8 mouse cellular contexts compared by ENCODE assay signal in the genomic region with DNA sequence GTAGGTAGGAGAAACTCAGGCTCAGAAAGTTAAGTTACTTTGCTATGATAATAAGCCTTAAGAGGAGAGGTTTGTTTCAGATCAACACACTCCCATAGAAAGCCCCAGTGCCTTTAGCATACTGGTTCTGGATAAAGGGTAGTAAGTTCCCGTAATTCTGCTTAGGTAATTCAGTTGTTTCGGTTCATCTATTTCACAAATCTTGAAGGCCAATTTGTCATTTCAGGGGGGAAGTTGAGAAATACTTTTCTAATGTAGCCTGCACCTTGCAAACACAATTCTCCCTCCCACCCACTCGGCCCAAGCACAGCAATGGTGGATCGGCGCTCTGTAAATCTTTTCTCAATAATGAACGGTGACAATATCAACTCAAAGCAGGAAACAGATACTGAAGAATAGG. TPM values are rescaled to one million over a fixed set of nuclear protein-coding genes. Genes with fewer than 3 reads are reported as not detected.
DNase-seq lines count a peak whose midpoint lies in the region; ATAC-seq and TF ChIP-seq lines count a peak whose summit lies in the region.

No protein-coding gene starts in this region.

- H3K9ac ChIP-seq in MEL (ENCODE audit: control insufficient read depth, low read depth, low read length, poor library complexity, severe bottlenecking) = peak overlapping the region; percentile 98
- H3K9ac ChIP-seq in hindbrain, embryonic 13.5 days = no peak overlapping the region

- peaks cover 2% of the 10 kb centered on the region; the same call in 1 of the 2 replicates for H3K9me3 ChIP-seq in MEL (replicated peaks; ENCODE audit: insufficient read depth, low read length)
- H3K9me3 ChIP-seq in hindbrain, embryonic 13.5 days = 0 out of 2 replicates have a peak, but pooled peaks cover 3% of the 10 kb centered on the region
- peaks cover 10% of the 10 kb centered on the region for H3K9me3 ChIP-seq in megakaryocyte, embryonic 14.5 days

- 87% methylated on average over 6 of the region's 6 CpGs for WGBS in hindbrain, embryonic 13.5 days

- no peak for DNase-seq in gastrocnemius, adult 2 months
- DNase-seq in gastrocnemius, postnatal 25 days = no peak
- DNase-seq in MEL (ENCODE audit: low read depth, low spot score) = peak; percentile 53
- no peak for DNase-seq in retina, postnatal 1 day
- no peak for DNase-seq in cerebellum, postnatal 10 days
- no peak for DNase-seq in ovary, postnatal 10 days (ENCODE audit: low spot score)

- no peak for TF ChIP-seq CTCF in gastrocnemius, adult 2 months (IDR thresholded peaks at IDR 0.05)
- TF ChIP-seq CTCF in MEL (IDR thresholded peaks at IDR 0.05 in 2 of 3, conservative IDR thresholded peaks at IDR 0.05 in 1 of 3; ENCODE audit: control insufficient read depth in 1 of 3, insufficient read depth in 1 of 3, low read depth in 2 of 3, low read length in 3 of 3, poor library complexity in 1 of 3, severe bottlenecking in 1 of 3) = no peak

- peaks cover 0 to 5% of the 10 kb centered on the region in 2 experiments; a peak in 2 of 4 replicates for H3K4me1 ChIP-seq in MEL (ENCODE audit: control insufficient read depth in 1 of 2, insufficient read depth in 2 of 2, low read length in 2 of 2)
- peaks cover 15% of the 10 kb centered on the region for H3K4me1 ChIP-seq in hindbrain, embryonic 13.5 days (replicated peaks)
- peaks cover 34% of the 10 kb centered on the region for H3K4me1 ChIP-seq in megakaryocyte, embryonic 14.5 days

- no peak for TF ChIP-seq EP300 in MEL (IDR thresholded peaks at IDR 0.05; ENCODE audit: low read depth in 1 of 2, low read length in 2 of 2)

- ATAC-seq in hindbrain, embryonic 13.5 days (ENCODE audit: low FRiP score) = no peak

- H3K36me3 ChIP-seq in MEL (ENCODE audit: control insufficient read depth in 1 of 2, insufficient read depth in 2 of 2, low read length in 2 of 2) = peaks cover 0 to 10% of the 10 kb centered on the region in 2 experiments; a peak in 3 of 4 replicates
- no peaks in the 10 kb centered on the region for H3K36me3 ChIP-seq in hindbrain, embryonic 13.5 days
- peaks cover 38% of the 10 kb centered on the region for H3K36me3 ChIP-seq in megakaryocyte, embryonic 14.5 days (replicated peaks; ENCODE audit: low read length)

- H3K27me3 ChIP-seq in MEL (ENCODE audit: control insufficient read depth in 1 of 2, insufficient read depth in 2 of 2, low read length in 2 of 2) = no peaks in the 10 kb centered on the region
- no peaks in the 10 kb centered on the region; the same call in 1 of the 2 replicates for H3K27me3 ChIP-seq in hindbrain, embryonic 13.5 days
- no peaks in the 10 kb centered on the region for H3K27me3 ChIP-seq in megakaryocyte, embryonic 14.5 days (replicated peaks)

- H3K4me2 ChIP-seq in hindbrain, embryonic 13.5 days = peak overlapping the region; percentile 96

- TF ChIP-seq RAD21 in MEL (IDR thresholded peaks at IDR 0.05; ENCODE audit: low read depth, low read length) = no peak

- TF ChIP-seq POLR2A in MEL (IDR thresholded peaks at IDR 0.05; ENCODE audit: control insufficient read depth in 1 of 2, insufficient read depth in 1 of 2, low read depth in 1 of 2, low read length in 2 of 2, poor library complexity in 1 of 2) = no peak

- H3K79me2 ChIP-seq in MEL (ENCODE audit: control insufficient read depth, insufficient read depth, low read length, poor library complexity) = peaks cover 14% of the 10 kb centered on the region

- peak overlapping the region; percentile 95 for H3K4me3 ChIP-seq in gastrocnemius, adult 2 months
- peak overlapping the region; percentile 91 to 92; a peak in 3 of 4 replicates for H3K4me3 ChIP-seq in MEL (ENCODE audit: control insufficient read depth in 1 of 2, insufficient read depth in 1 of 2, low read depth in 2 of 2, low read length in 2 of 2)
- H3K4me3 ChIP-seq in hindbrain, embryonic 13.5 days = peak overlapping the region; percentile 73
- H3K4me3 ChIP-seq in megakaryocyte, embryonic 14.5 days (replicated peaks) = peak overlapping the region; percentile 95

- intact Hi-C loops in gastrocnemius, adult 2 months (cut with DNase I) = loop anchor here (2.0 to 10.0 kb wide), 3 partner anchors 25 to 531 kb away; partner anchors contain the start of gene 1700064H15Rik

- peak overlapping the region; percentile 98 for H3K27ac ChIP-seq in gastrocnemius, adult 2 months
- no peak overlapping the region for H3K27ac ChIP-seq in MEL (ENCODE audit: control insufficient read depth, low read depth, low read length)
- no peak overlapping the region for H3K27ac ChIP-seq in hindbrain, embryonic 13.5 days

TF ChIP-seq in MEL, 35 proteins besides CTCF, POLR2A, EP300 and RAD21:
- no peak for TF ChIP-seq ZNF384 (IDR thresholded peaks at IDR 0.05; ENCODE audit: low read depth, low read length)
- no peak for TF ChIP-seq TCF12 (IDR thresholded peaks at IDR 0.05; ENCODE audit: low read depth, low read length)
- no peak for TF ChIP-seq UBTF (IDR thresholded peaks at IDR 0.05; ENCODE audit: borderline replicate concordance, insufficient read depth, low read depth, low read length)
- no peak for TF ChIP-seq ZKSCAN1 (IDR thresholded peaks at IDR 0.05; ENCODE audit: low read depth, low read length)
- no peak for TF ChIP-seq HCFC1 (IDR thresholded peaks at IDR 0.05; ENCODE audit: low read depth, low read length)
- no peak for TF ChIP-seq MAX (IDR thresholded peaks at IDR 0.05; ENCODE audit: low read length)
- no peak for TF ChIP-seq ZMIZ1 (IDR thresholded peaks at IDR 0.05; ENCODE audit: low read depth, low read length)
- no peak for TF ChIP-seq SIN3A (IDR thresholded peaks at IDR 0.05; ENCODE audit: low read length)
- TF ChIP-seq MXI1 (IDR thresholded peaks at IDR 0.05; ENCODE audit: low read depth, low read length) = no peak
- no peak for TF ChIP-seq POLR2AphosphoS5 (IDR thresholded peaks at IDR 0.05; ENCODE audit: borderline replicate concordance, low read depth, low read length)
- no peak for TF ChIP-seq BHLHE40 (IDR thresholded peaks at IDR 0.05; ENCODE audit: borderline replicate concordance, low read depth, low read length)
- TF ChIP-seq CHD2 (IDR thresholded peaks at IDR 0.05; ENCODE audit: low read length) = no peak
- no peak for TF ChIP-seq KAT2A (conservative IDR thresholded peaks at IDR 0.05; ENCODE audit: low read depth, low read length)
- no peak for TF ChIP-seq GABPA (IDR thresholded peaks at IDR 0.05; ENCODE audit: low read depth, low read length)

RNA-seq across cellular contexts. Expression of gene Gyg, which starts 0.4 kb away (rescaled TPM):
- 100 to 1,000 TPM; 437 to 466 TPM for total RNA-seq in gastrocnemius, adult 2 months (2021)
- total RNA-seq in gastrocnemius, postnatal 25 days (2021) = 100 to 1,000 TPM; 309 to 334 TPM
- 23.1 and 23.8 TPM in 2 replicates for total RNA-seq in MEL (2012; rRNA removed)
- 100 to 1,000 TPM in 1 of 2 experiments, 10 to 100 TPM in 1; 41.0 to 207 TPM for polyA plus RNA-seq in MEL (2012; ENCODE audit: insufficient read depth in 1 of 2, insufficient read length in 2 of 2, low read depth in 1 of 2, low replicate concordance in 2 of 2, missing spikeins in 1 of 2)
- polyA plus RNA-seq in hindbrain, embryonic 13.5 days (2015; fragmentation: Nextera tagmentation; extraction: Ambion mirVana) = 34.8 and 37.4 TPM in 2 replicates
- polyA plus RNA-seq in megakaryocyte, embryonic 14.5 days (2012; ENCODE audit: insufficient read depth, low replicate concordance) = 10.6 and 14.8 TPM in 2 replicates

Comparison
In these comparisons a context has a peak if more than half of its experiments do, and no peak if none do; other contexts are left out.
1. RNA of gene Gyg, which starts 0.4 kb away (total RNA-seq): 437 to 466 TPM in gastrocnemius, adult 2 months and 309 to 334 TPM in gastrocnemius, postnatal 25 days; 23.1 to 23.8 TPM in MEL; every median in the first group is over 10 times any median in the second.
2. Peak in every context shown above with its lines, with median percentiles within 50 percentile points of each other: H3K4me3 ChIP-seq.